Mouse (Mus musculus): ENCODE measurements around the gene Zdhhc22.
A peak's percentile ranks its signal among the peaks of the same experiment; 100 is the strongest.

- TF ChIP-seq CTCF (IDR thresholded peaks at IDR 0.05; ENCODE audit: extremely low read depth, insufficient read depth, insufficient read length, insufficient replicate concordance), result peak; percentile 9; the same call in 1 of the 2 replicates
- TF ChIP-seq POLR2A (IDR thresholded peaks at IDR 0.05; ENCODE audit: low read depth, low read length), result no peak
Observed at GRCm38 (mm10) chr12:87017041-87017440, 26.8 kb upstream of the Zdhhc22 start.

All from spleen, adult 2 months (tissue).